Mouse (Mus musculus): Measurements from ENCODE around the gene Triobp.

Gene Triobp

GRCm38 (mm10) chr15:78926021-78926919, 21.3 kb upstream of the Triobp start, which contains the start of gene Lgals1:
Gene Lgals1, plus strand, starts transcription at chr15:78926725.
- DNase-seq (ENCODE audit: low spot score in 2 of 2), result peak; percentile 49 to 74

GRCm38 (mm10) chr15:78927021-78927787, 20.3 kb upstream of the Triobp start:
- DNase-seq (ENCODE audit: low spot score in 2 of 2), result no peak

GRCm38 (mm10) chr15:78927788-78928457, 19.6 kb upstream of the Triobp start:
- DNase-seq (ENCODE audit: low spot score in 2 of 2), result peak; percentile 57 to 83

- no peak for DNase-seq (ENCODE audit: low spot score in 2 of 2)
These were observed 19.0 kb upstream of the Triobp start for GRCm38 (mm10) chr15:78928539-78928938.

- no peak for DNase-seq (ENCODE audit: low spot score in 2 of 2)
These were observed 17.3 kb upstream of the Triobp start for GRCm38 (mm10) chr15:78930192-78930706.

GRCm38 (mm10) chr15:78930801-78931426, 16.6 kb upstream of the Triobp start:
- no peak for DNase-seq (ENCODE audit: low spot score in 2 of 2)

- DNase-seq (ENCODE audit: low spot score in 2 of 2), result peak; percentile 47 to 83
These were observed 15.9 kb upstream of the Triobp start for GRCm38 (mm10) chr15:78931577-78931976.

GRCm38 (mm10) chr15:78934784-78935320, 12.7 kb upstream of the Triobp start, which contains the start of gene Nol12:
Gene Nol12, plus strand, starts transcription at chr15:78934933.
- peak; percentile 80 to 84 for DNase-seq (ENCODE audit: low spot score in 2 of 2)

- no peak for DNase-seq (ENCODE audit: low spot score in 2 of 2)
These were observed 11.1 kb upstream of the Triobp start for GRCm38 (mm10) chr15:78936403-78936802.

GRCm38 (mm10) chr15:78937311-78937710, 10.2 kb upstream of the Triobp start:
- no peak for DNase-seq (ENCODE audit: low spot score in 2 of 2)

GRCm38 (mm10) chr15:78937963-78938362, 9.6 kb upstream of the Triobp start:
- DNase-seq (ENCODE audit: low spot score in 2 of 2), result no peak

- no peak for DNase-seq (ENCODE audit: low spot score in 2 of 2)
These were observed 7.2 kb upstream of the Triobp start for GRCm38 (mm10) chr15:78940325-78940724.

- DNase-seq (ENCODE audit: low spot score in 2 of 2), result peak; percentile 65 to 79
These were observed 4.9 kb upstream of the Triobp start for GRCm38 (mm10) chr15:78942663-78943062.

- DNase-seq (ENCODE audit: low spot score in 2 of 2), result no peak
These were observed 1.3 kb upstream of the Triobp start for GRCm38 (mm10) chr15:78946232-78946631.

GRCm38 (mm10) chr15:78948152-78948725, 715 bp downstream of the Triobp start:
- DNase-seq (ENCODE audit: low spot score in 2 of 2), result no peak

GRCm38 (mm10) chr15:78948883-78949282, 1.4 kb downstream of the Triobp start:
- no peak for DNase-seq (ENCODE audit: low spot score in 2 of 2)

- no peak for DNase-seq (ENCODE audit: low spot score in 2 of 2)
These were observed 8.1 kb downstream of the Triobp start for GRCm38 (mm10) chr15:78955663-78956062.

- no peak for DNase-seq (ENCODE audit: low spot score in 2 of 2)
These were observed 8.8 kb downstream of the Triobp start for GRCm38 (mm10) chr15:78956351-78956750.

- no peak for DNase-seq (ENCODE audit: low spot score in 2 of 2)
These were observed 9.5 kb downstream of the Triobp start for GRCm38 (mm10) chr15:78957021-78957420.

GRCm38 (mm10) chr15:78959537-78959936, 12.0 kb downstream of the Triobp start:
- DNase-seq (ENCODE audit: low spot score in 2 of 2), result no peak

GRCm38 (mm10) chr15:78960088-78960487, 12.6 kb downstream of the Triobp start:
- no peak for DNase-seq (ENCODE audit: low spot score in 2 of 2)
